Mouse (Mus musculus) brain, adult 2 months (tissue): ENCODE measurements around the gene Tcaf3.

Experiments used
- DNase-seq: peaks from one replicate; pipeline ENCODE4 v3.0.0; 2011; ENCODE audit warnings: low read depth, low spot score

Gene Tcaf3

DNA sequence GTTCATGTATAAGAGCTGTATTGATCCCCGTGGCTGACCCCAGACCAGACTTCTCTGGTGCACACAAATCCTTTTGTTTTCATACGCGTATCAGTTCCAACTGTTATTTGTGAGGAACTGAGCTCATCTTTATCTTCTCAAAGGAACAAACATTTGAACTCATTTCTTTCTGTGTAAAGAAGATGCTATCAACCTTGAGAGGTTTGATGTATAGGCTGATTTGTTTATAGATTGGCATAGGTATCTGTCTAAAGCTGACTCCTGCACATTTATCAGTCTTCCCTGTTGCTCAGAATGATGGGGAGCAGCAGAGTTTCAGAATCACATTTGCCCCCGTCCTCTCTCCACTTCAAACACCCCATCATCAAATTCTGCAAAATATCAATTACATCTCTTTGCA, at the start of gene Tcaf3:
Gene Tcaf3, minus strand, starts transcription at position 101 of the 400 bp plus-strand sequence.
- DNase-seq, result no peak

DNA sequence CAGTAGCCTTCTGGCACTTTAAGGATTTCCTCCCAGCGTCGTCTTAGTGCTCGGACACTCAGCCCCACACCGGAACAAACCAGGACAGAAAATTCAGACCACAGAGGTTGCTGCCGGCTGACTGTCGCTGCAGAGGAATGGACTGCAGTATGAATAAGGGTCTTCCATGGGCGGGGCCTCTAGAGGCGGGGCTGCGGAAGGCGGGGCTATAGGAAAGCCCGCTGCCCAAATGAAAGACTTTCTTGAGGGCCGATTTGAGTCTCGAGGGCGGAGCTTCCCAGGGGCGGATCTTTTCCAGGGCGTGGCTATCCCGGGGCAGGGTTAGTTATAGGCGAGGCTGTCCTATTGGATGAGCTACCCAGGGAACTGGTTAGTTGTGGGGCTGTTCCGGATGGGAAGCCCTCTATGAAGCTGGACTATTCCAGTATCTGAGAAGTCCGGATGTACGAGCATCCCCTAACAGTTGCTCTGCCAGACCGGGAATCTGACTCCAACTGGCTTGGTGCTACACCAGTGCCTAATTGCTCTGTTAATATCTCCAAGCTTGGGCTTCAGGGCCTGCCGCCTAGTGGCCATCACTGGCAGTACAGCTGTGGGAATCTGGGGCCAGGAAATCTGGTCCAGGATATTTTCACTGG, 47.5 kb upstream of the Tcaf3 start, which contains the start of gene Tcaf2:
Gene Tcaf2, minus strand, starts transcription at position 343 of the 638 bp plus-strand sequence.
- peak; percentile 76 for DNase-seq

DNA sequence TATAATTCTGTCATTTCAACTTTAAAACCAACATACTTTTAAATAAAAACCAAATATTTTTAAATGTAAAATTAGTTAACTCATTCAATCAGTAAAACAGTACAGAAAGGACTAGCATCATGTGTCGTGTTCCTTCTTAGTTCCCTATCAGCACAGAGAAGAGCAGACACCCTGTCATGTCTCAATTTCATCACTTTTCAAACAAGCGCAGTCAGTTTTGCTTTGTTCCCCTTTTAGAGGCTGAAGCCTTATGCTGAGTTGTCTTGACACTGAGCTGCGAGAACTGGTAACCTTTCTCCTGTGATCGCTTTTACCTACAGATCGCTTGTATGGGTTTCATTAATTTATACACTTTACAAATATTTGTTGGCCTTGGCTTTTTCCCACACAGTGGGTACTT, 36.9 kb upstream of the Tcaf3 start:
- DNase-seq, result no peak

DNA sequence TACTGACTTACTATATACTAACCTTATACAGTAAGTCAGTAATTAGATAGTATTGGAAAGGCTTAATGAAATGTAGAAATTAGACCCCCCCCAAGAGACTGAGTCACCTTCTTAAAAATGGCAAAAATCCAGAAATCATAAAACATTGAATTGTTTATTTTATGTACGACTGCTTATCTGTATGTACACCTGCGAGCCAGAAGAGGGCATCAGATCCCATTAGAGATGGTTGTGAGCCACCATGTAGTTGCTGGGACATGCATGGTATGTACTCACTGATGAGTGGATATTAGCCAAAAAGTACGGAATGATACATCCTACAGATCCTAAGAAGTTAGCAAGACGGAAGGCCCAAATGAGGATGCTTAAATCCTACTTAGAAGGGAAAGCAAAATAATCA, 33.9 kb upstream of the Tcaf3 start:
- peak; percentile 10 for DNase-seq

DNA sequence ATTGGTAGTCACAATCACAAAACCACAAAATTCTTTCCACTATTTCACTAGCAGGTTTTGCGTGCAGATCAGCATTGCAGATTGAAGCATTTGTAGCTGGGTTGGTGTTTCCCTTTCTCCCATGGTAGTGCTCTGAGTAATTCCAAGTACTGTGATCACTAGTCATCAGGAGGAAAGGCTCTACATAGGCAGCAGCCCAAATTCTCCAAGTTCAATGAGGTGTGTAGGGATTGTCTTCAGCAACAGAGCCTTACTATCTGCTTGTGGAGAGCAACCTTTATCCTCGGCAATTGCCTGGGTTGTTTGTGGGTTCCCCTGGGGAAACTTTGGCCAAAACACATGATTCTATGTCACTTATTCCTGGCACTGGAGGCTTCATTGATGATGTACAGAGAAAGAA, 19.4 kb upstream of the Tcaf3 start:
- no peak for DNase-seq

DNA sequence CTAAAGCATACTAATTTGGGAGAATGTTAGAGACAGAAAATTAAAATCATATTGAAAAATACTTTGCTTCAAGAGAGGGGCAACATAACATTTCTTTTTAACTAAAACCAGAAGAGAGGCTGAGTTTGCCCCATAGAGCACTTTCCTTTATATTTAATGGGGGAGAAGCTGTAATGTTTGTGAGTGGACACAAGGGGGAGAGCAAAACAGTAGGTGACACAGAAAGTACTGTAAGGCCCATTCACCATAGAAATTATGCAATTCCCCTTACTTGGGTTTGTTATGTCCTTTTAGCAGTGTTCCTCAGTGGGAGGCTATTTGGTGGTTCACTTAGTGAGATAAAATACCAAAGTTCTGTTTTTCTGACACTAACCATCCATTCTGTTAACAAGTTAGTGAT, 14.7 kb upstream of the Tcaf3 start:
- DNase-seq, result peak; percentile 51

DNA sequence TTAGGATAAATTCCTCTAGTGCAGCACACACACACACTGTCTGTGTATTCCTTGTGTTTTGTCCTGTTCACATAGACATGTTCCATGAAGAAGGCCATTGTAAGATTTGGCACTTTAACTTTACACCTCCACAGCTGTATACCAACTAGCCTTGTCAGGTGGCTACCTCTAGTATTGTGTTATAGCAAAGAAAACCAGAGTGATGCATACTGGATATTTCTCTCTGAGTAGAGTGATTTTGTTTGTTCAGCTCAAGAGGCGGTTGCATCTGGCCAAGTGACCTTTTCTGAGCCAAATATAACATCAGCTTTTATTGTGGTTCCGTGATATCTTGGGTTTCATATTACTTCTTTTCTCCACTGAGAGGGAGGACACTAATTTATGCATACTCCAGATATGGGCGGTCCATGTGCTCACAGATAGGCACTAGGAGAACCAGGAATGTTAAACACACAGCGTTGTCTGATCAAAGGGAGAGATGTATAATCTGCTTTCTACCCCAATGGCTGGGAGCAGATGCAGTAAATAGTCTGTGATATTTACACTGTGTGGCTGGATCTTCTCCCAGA, 13.5 kb upstream of the Tcaf3 start:
- DNase-seq, result peak; percentile 8

DNA sequence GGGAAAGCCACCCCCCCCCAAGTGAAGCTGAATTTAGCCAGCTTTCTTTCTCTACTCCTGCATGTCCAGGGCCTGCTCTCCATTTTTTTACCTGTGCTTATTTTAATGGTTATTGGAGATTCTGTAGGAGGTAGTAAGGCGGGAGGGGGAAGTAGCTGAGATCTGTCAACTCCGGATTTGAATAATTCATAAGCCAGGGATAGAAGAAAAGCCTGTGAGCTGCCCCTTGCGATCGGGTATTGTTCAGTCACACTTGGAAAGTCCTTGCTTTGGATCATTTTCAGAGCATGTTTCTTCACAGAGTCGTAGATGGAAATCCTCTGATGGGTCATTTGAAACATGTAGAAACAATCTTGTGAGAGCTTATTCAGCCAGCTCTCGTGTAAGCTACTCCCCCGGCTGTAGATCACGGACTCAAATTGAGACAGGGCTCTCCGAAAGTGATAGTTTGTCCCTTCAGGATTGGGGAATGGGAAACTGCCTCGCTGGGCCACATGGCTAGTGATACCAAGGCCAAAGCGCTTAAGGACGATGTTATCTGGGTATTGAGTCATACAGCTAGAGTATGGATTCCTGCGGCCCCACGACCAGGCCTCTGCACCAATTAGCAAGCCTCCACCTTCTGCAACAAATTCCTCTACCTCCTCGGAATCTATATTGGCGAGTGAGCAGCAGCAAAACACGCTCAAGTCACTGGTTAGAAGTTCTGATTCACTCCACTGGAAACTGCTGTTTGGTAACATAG, 4.2 kb downstream of the Tcaf3 start:
- DNase-seq, result no peak

DNA sequence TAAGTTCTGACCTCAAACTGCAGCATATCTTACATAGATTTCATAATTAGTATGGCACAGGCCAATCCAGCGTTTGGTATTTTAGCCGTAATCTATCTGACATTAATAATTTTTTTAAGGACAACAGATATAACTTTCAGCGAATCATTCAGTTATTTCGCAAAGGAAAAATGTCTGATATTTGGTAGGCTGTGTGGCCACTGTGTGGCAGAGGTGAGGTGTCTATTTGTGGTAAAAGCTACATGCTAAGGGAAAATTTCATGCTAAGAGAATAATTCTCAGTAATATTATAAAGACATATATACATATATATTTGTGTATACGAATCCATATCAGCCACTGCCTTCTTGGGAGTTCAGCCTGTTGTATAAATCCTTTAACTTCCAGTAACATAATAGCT, 10.9 kb downstream of the Tcaf3 start:
- no peak for DNase-seq

DNA sequence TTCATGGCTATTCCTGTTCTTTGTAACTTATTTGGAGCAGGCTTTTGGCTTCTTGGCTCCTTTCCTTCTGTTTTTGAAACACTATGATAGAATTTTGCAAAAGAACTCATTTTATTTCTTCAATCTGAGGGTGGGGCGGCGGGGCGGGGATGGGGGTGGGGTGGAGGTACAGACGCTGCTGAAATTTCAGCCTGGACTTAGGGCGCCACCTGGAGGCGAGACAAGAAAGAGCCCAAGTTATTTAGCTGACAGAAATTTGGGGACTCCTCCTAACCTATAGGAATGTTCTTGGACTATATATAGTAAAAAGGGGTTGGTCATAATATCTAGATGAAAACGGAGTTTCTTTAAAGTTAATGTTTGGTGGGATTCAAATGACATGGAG, 14.0 kb downstream of the Tcaf3 start:
- DNase-seq, result peak; percentile 69

DNA sequence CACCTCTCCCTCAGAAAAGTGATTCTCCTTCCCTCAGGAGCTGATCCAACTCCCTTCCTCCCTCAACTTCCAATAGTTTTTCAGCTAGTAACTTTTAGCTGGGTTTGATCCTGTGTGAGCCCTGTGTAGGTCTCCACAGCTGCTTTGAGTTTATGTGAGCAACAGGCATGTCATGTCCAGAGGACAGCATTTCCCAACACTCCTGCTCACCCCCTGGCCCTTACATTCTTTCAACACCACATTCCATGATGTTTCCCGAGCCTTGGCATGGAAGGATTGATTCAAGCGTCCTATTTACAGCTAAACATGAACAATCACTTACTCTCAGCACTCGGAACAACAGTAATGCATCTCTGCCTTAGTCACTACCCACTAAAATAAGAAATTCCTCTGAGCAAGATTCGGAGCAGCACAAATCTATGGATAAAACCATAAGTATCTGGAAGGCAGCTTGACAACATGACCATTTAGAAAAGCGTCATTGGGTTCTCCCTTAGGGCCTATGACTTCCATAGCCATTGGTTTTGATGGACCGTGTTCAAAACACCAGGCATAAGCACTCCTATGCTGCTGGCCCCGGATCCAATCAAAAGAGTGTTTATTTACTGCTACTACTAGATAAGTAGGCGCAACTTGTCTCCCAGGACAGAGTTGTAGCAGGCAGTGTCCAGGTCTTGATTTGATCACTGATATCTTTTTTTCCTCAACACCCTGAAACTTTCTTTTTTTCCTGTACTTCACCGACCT, 14.6 kb downstream of the Tcaf3 start:
- no peak for DNase-seq

DNA sequence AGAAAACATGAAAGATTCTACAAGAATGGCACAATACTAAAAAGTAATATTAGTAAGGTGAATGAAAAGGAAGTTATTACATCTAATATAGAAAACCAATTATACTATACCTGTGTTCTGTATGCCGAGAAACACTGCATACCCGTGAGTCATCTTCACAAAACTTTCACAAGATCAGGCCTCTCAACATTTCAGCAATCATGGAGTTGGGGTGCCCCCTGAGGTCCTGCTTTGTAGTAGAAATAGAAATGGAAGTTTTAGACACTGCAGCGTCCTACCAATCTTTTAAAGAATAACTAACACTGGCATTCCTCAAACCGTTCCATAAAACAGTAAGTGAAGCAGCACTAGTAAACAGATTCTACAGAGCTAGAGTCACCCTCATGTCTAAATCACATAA, 18.8 kb downstream of the Tcaf3 start:
- peak; percentile 14 for DNase-seq

DNA sequence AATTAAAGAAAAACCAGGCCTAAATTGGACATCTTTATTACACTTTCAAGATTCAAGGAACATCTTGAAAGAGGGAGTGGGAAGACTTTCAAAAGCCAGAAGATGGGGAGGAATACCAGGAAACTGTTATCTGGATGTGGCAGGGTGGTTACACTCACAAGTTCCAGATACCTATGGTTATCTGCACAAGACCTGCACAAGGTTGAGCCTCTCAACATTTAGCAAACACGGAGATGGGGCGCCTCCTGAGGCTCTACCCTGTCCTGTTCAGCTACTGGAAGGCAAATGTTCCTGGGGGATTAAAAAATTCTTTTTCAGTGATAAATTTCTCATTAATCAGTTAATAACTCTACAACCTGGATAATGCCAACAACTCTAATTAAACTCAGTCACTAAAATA, 20.1 kb downstream of the Tcaf3 start:
- DNase-seq, result no peak

DNA sequence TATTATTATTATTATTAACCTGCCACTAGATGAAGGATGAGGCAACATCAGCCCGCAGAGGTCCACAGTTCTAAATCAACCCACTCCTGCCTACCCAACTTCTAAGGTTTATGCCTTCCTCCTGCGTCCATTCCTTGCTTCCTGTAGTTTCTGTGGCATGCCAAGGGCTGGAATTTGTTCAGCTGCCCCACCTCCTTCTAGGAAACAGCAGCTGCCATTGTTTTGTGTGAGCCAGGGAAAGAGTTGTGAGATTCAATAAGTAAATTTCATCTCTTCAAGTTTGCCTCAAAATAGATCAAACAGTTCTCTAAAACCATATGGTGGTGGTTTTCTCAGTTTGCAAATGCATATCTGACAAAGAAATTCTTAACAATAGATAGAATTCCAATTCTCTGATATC, 29.3 kb downstream of the Tcaf3 start:
- DNase-seq, result peak; percentile 68

DNA sequence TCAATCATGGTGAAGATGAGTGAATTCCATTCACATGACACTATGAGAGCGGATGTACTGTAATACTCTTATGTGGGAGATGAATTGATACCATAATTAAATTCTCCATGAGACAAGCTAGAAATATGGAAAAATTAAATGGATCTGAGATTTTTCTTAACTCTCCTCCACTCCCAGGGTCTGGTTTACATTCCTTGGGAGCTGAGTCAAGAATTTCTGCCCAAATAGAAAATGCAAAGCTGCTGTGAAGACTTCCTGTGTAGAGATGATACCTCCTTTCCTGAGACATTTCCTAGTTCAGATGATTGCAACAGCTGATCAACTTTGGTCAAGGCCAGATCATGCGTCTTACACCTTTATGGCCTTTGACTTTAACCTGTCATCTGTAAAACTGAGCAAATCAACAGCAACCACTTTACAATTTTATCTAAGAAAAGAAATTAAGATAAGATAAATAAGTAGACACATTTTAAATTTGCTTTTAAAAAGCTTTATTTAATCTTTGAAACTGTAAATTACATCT, 31.4 kb downstream of the Tcaf3 start:
- no peak for DNase-seq

DNA sequence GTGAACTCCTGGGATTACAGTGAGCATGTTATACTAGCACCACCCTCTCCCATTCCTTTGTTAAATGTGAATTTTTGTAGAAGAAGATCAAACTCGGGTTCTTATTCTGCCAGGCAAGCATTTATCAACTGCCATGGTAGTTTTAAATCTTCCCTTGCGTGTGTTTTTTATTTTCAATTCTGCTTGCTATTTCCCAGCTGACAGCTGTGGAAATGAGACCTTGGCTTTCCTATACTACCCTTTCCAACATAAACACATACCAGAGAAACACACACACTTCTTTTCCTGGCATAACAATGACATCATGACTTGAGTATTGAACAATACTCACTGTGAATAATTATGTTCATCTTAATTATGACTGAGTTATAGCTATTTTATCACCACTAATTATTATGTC, 35.2 kb downstream of the Tcaf3 start:
- DNase-seq, result no peak

DNA sequence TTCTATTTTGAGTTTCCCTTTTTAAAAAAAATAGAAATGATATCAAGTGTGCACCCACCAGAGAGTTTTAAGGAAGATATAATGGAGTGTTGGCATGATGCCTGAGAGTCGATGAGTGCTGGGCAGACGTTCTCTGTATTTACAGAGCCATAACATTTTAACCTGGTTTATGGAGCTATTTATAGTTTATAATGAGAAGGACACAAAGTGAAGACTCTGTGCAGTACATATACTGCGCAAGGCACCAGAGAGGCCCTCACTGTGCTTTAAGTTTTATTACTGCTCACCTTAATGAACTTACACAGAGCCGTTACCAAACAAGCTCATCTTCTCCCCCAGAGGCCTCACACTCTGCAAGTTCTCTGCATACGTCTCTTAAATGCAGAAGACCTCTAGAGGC, 36.6 kb downstream of the Tcaf3 start:
- DNase-seq, result no peak

DNA sequence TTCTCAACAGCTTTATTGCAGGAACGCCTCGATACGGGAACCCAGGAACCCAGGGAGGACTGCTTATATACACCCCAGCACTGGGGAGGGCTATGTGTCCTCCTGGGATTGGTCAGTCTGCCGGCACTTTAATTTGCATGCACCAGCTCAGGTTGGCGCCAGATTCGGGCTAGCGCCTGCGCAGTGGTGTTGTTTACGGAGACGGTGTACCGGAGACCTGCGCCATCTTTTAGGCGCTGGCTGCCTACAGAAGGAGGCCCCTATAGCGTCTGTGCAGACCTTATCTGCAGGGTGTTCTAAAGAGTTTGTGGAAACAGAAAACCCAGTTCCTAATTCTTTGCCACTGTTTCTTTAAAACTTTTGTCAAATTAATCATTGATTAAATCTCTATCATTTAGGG, 38.9 kb downstream of the Tcaf3 start:
- no peak for DNase-seq

DNA sequence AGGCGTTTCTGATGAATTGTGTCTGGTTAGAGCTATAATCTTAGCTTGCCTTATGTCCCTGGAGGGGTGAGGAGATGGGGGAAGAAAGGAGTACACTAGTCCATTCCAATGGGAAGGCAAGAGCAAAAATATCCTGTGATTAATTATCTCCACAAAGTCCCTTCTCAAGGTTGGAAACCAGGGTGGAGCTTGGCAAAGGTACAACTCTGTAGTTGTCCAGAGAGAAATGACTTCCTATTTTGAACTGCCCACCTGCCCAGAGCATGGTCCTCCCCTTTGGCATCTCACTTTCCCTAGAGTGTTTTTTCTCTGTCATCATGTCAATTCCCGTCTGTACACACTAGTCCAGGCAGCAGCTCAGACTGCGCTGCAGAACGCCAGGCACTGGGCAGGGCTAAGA, 50.0 kb downstream of the Tcaf3 start, which contains the start of gene Olfr455:
Gene Olfr455, minus strand, starts transcription at position 127 of the 400 bp plus-strand sequence.
- no peak for DNase-seq

DNA sequence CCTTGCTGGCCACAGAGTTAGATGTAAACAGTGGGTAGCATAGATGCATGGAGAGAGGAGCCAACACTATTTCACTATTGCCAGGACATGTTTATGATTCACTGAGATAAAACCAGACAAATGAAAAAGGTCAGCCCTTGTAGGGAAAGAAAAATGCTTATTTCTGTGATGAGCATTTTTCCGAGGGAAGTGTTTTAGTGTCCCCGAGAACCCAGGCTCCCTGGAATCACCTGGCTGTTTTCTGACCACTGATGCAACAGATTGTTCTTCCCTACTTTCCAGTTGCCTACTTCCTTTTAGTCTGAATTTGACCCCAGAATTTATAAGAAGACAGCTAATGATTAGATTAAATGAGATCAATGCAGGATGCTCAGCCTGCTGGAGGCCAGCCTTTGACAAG, 51.3 kb downstream of the Tcaf3 start:
- no peak for DNase-seq

DNA sequence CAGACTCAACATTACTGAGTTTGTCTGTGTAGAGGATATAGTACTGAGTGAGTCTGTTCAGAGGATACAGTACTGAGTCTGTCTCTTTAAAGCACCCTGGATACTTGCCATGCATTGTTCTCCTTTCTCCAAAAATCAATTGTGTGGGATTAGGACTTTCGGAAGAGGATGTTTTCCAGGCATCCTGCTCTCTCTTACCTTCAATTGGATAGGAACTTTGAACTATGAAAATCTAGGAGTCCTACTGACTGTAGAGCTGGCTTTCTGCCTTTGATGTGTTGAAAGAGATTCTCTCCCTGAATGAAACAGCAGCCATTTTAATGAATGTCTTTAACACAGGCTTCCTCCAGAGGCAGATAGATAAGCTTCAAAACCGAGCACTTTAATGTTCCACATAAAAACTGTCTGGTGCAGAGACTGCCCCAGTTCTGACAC, 52.0 kb downstream of the Tcaf3 start:
- DNase-seq, result peak; percentile 43

DNA sequence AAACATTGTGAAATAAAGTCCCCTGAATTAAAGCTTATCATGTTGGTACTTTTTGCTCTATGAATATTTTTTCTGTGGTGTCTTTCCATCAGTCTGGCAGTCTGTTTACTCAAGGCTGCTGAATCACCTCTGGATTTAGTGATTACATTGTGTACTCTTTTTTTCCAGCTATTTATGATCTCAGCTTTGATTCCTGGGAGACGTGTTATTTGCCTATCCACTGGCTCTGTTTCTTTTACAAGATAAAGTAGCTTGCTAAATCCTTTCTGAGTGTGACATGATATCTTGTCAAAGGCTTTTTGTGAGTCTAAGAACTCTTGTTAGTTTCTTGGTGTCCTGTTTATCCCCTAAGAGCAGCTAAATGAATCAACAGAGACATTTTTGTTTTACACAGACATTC, 52.6 kb downstream of the Tcaf3 start:
- DNase-seq, result peak; percentile 15
